Mouse (Mus musculus): ENCODE results near the gene Atf6.

Atf6 gene

DNA sequence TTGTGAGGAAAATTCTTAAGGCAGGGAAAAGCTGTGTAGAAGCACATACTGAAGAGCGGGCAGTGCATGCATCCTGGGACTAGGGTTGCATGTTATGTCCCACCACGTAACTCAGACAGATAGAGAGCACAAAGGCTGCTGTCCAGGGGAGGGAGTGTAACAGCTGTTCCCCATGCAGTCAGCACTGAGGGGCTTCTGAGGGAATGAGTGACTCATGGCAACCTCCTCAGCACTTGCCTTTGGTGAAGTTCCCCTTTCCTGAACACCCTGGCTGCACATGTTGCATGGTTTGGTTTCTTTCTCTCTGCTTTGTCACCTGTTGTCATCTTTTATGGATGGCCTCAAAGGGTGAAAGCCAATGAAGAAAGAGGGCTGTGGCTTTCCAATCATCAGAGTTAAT lies 165.3 kb downstream of the Atf6 start:
- peak; percentile 63 for DNase-seq

DNA sequence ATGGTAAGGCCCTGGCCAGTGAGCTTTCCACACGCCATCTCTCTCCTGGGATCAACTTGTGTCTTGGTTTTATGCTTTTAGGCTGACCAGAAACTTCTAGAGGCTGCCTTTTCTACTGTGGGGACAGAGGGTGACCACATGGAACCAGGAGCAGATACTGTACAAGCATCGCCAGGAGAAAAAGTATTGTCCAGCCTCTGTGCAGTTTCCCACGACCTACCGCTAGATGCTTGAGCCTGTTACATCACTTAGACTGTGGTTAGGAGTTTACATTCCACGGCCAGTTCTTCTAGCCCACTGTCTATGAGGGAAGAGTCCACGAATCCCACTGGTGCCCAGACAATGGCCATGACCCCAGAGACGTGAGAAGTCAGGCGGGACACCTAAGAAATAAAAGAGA lies 166.0 kb downstream of the Atf6 start:
- DNase-seq = peak; percentile 78

DNA sequence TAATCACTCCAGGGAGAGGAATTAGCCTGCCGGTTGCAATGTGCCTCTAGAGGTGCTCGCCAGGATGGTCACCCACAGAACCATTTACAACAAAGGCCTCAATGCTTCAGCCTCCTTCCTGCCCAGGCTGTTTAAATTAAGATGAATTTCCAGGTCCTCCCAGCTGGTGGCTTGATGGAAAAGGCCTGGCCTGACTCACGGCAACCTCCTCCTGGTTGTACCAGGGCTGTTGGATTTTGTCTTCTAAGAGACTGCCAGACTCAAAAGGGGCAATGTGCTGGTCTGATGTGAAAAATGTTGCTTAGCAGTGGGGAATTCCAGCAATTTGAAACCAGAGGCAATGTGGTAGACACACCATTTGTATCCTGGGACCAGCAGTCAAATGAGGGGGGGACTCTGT lies 166.4 kb downstream of the Atf6 start:
- no peak for DNase-seq

DNA sequence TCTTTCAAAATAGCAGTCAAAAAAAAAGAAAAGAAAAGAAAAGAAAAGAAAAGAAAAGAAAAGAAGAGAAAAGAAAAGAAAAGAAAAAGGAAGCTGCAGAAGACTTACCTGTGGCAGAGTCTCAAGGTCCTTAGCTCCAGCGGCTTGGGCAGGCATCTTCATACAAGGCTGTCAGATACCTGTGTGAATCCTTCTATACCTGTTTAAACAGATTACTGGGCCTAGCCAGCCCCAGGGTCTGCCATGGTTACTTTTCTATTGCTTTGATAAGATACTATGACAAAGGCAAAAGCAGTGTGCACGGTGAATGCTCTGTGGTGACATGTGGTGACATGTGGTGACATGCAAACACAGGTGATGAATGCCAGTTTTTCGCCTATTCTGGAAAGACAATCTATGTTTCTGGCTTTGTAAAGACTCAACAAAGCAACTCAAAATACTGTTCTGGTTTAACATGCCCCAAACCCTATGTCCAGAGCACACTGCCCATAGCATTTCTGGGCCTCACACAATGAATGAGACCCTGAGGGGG lies 167.0 kb downstream of the Atf6 start:
- DNase-seq = peak; percentile 78

DNA sequence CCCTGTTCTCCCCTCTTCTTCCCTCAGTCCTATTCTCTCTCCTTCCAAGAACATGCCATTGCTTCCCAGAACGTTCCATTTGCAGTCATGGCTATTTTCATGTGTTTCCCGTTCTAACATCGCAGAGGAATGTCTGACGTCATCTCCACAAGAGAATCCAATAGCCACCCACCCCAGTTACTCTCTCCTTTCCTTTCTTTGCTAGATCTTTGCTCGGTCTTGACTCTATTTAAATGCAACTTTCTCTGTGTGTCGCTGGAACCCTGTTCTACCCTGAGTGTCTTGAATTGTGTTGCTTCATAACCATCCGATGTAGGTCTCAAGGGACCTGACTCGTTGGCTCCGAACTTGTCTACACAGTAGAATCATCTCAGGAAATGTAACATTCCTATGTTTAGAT lies 168.0 kb downstream of the Atf6 start:
- peak; percentile 93 for DNase-seq

DNA sequence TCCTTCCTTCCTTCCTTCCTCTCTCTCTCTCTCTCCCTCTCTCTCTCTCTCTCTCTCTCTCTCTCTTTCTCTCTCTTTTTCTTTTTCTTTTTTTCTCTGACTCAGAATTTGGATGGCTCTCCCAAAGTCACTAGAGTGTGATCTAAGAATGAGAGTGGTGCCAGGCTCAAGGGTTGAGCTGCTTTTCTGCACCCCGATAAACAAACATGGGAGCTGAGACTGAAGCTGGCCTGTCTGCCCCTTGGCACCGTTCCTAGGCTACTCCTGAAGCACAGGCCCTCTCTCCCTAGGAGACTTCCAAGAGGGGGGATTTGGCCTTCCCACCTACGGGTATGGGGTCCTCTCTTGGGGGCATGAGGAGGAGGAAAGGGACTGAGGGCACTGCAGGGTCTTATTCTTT lies 168.8 kb downstream of the Atf6 start:
- DNase-seq = peak; percentile 83

DNA sequence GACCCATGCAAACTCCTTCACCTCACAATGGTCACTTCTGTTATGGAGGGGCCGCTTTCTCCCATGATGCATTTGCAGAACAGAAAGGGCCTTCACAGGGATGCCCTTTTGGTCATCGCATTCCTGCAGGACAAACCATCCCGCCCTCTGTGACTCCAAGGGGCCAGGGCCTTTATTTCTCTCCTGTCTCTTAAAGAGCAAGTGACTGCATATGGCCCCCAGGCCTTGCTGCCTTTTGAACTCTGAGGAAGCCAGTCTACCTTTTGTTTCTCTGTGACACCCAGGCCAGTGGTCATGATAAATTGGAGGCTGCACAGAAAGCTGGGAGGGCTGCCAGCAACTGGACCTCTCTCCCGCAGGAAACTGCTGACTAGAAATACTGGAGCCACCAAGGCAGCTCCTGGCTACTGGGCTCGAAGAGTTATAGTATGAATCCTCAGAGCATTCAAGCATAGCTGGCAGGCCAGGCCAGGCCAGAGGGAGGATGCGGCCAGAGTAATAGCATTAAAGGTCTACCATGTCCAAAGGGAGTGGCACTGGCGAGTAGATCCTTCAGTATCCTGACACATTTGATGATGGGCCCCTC lies 169.7 kb downstream of the Atf6 start:
- peak; percentile 90 for DNase-seq

DNA sequence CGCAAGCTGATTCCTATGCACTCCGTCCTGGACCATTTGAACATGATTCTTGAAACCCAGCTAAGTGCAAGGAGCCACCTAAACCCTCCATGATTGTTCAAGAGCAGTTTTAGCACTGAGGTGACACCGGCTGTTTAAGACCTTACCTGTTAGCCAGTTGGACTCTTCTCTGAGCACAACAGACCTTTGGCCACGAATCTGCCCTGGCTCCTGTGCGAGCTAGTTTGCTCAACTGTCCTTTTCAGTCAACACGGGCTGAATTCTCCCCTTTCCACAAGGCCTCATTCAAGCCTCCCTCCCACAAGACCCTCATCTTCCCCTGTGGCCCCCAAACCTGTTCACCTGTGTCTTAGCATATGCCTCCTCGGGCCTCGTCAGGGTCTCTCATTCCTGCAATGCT lies 170.6 kb downstream of the Atf6 start:
- DNase-seq = peak; percentile 84

DNA sequence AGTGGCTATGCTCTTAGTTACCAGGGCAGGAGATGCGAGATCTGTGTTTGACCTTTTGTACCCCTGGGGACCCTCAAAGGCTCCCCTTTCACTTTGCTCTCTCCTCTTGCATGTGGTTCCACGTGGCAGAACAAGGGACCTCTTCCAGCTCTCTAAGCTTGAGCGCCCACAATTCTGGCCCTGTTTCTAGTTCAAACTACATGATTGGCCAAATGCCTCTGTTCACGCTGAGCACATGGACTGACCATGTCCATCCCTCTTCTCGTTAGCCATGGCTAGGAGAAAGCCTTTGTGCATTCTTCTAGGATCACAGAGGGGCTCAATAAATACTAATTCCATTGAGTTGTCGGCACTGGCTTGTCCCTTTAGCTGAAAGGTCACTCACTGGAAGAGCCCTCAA lies 172.2 kb downstream of the Atf6 start:
- no peak for DNase-seq

DNA sequence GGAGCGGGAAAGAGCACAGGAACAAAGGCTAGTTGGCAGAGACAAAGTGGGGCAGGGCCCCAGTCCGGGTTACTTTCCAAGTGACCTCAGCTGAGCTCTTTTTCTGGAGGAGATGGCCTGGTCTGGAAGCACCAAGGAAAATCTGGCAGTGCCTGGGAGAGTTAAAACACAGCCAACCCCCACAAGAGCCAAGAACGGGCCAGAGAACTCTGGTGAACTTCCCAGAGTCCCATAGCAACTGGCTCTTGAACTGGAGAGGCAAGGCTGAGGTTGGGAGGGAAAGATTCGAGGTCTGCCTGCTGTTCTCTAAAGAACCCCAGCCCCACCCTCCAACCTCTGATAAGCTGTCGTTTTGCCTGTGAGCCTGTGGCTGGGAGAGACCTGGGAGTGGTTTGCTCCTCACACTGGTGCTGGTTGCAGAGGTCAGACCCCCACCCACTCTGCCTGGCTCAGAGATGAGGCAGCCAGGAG lies 172.7 kb downstream of the Atf6 start:
- peak; percentile 99 for DNase-seq

DNA sequence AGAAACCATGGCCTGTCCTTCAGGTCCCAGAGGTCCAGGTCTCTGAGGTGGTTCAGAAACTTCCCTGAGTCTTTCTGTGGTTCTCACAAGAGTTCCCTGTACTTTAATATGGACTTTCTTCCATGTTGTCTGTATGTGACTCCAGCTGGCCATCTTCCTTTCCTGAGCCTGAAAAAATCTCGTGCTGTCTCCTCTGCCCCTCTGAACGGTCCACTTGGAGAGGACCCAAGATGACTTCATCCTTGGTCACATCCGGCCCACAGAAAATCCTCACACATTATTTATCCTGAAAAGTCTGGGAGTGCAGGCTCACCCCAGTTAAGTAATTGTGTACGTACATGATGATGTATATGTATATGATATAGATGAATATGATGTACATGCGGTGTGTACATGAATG lies 176.3 kb downstream of the Atf6 start:
- DNase-seq = peak; percentile 88

DNA sequence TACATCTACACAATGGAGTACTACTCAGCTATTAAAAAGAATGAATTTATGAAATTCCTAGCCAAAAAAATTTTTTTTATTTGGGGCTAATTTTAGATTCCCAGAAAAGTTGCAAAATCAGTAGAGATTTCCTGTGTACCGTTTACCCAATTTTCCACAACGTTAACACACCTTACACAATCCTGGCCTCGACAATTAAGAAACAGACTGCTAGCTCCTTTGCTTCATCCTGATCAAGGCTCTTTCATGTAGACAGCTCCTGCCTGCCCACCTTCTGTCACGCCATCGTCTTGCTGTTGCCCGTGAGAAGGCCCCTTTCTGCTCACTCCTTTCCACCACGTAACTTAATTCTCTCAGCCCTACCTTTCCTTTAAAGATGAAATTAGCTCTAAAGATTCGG lies 177.8 kb downstream of the Atf6 start:
- peak; percentile 55 for DNase-seq

DNA sequence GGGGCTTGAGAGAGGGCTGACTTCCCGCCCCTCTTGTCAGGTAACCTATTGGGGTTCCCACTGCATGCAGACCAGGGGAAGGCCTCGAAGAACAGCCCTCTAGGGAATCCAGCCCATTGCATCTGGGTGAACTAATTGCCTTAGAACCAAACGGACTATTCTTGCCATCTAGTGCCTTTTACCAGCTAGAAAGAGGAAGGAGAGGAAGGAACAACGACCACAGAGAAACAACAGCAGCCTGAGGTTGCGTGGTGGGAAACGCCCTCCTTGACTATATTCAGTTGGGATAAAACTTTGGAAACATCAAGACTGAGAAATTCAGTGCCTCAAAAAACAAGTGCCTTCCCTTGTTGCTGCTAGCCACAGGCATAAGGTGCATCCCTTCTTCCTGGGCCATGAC lies 183.7 kb downstream of the Atf6 start:
- DNase-seq = no peak

DNA sequence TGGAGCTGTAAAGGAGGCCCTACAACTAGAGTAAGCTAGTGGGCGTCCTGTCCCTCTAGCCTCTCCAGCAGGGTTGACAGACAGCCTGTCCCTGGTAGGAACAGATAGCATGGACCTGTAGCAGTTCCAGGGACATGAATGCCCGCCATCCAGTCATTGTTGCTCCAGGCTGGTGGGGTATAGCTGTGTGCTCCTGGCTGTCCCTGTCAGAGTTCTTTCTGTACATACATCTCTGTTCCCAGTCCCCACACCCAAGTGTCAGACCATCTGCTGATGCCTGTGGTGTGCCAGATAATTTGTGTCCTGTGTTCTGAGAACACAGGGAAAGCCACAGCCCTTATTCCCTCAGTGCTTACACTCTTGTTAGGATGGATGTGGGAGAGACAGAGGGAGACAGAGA lies 187.9 kb downstream of the Atf6 start:
- no peak for DNase-seq

DNA sequence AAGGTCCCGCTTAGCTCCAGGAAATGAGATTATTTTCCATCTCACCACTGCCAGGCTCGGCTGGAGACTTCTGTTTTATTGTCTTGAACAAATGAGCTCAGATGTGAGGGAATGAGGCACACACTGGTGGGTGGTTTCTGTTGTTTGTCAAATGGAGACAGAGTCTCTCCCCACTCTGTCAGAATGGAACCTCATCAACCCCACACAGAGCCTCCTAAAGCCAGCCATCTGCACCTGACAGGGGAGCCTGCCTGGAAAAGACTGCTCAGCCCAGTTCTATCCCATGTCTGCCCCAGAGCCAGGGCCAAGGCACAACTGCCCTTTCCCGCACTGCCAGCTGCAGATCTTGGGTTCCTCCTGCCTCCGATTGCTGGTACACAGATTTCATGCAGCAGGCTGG lies 188.7 kb downstream of the Atf6 start:
- peak; percentile 81 for DNase-seq

DNA sequence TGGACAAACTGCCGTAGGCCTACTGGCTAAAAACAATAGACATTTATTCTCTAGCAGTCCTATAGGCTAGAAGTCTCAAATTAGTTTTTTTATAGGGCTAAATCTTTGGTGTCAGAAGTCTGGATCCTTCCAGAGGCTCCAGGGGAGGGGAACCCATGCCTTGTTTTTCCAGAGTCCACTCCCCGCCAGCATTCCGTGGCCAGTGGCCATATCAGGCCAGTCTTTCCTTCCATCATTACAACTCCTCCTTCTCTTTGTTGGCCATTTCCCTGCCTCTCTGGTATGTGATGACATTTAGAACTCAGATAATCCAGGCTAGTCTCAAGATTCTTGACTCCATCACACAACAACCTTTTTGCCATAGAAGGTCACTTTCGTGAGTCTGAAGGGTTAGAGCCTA lies 189.9 kb downstream of the Atf6 start:
- DNase-seq = no peak

DNA sequence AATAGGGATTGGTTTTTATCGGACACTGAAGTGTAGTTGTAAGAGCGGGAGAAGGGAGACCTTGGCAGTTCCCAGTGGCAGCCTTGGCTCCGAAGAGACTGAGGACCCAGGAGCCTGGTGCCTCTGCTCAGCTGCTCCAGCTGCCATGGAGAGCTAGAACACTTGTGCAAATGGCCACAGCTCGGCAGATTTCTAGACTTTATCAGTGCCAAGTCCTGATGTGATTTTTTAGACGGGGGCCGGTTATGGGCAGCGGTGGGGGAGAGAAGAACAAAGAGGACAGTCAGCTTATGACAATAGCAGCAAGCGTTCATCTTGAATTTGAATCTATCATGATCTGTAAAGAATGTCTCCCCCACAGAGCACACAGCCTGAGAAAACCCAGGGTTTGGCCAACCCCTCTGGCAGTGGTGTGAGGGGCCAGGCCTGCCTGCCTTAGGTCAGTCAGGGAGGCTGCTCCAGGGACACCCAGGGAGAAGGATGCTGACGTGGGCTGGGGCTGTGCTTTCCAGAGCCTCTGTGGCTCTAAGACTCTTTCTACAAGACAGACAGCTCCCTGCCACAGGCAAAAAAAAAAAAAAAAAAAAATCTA lies 193.3 kb downstream of the Atf6 start:
- DNase-seq = peak; percentile 94

DNA sequence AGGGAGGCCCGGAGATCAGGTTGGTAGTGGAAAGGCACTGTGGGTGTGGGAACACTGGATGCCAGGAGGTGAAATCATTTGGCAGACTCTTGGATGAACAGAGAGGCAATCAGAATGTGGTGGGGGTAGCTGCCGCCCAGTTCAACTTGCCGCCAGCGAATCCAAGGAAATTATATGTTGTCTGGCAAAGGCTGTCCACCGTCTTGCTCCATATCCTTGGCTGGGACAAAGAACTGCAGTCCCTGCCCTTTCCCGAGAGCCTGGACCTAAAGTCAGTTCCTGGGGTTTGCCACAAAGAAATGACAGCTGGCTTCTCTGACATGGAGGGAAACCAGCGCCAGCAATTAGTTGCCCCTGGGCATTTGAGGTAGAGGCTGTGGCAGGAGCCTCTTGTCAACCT lies 202.4 kb downstream of the Atf6 start:
- no peak for DNase-seq

DNA sequence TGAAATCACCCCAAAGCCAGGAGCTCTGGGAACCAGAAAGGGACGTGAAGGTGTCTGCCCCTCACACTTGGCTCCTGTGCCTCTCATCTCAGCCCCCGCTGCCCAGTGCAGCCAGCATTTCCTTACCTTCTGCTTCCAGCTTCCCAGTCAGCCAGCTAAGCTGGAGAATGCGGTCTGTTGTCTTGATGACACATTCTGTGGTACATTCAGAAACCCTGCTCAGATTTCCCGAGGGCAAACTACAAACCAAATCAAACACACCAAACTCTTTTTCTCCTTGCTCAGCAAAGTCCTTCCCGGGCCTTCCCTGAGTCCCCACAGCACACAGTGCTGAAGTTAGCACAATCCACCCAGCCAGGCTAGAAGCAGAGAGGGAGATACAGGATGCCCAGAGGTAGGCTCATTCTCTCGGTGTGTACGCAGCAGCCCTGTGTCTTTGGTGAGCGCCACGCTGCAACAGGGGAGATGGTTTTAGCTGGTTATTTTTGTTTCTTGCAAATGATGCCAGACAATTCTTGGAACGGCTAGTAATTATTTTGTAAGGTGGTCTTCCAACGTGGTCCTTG lies 202.9 kb downstream of the Atf6 start:
- DNase-seq = no peak

DNA sequence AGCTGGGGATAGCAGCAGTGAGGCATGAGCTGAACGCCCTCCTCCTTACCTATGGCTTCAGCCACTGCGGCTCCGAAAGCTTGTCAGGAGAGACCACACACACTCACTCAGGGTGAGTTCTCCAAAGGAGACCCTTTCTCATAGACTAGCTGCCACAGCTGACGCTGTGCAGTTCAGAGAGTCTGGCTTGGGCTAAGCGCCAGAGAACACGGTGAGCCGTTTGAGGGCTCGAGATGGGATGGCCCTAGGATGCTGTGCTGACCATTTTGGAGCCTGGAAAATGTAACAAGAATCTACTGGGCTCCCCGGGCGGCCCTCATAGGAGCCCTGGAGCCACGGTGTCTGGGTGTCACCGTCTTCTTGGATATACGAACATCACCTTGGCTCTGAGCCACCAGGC lies 208.3 kb downstream of the Atf6 start:
- DNase-seq = no peak

DNA sequence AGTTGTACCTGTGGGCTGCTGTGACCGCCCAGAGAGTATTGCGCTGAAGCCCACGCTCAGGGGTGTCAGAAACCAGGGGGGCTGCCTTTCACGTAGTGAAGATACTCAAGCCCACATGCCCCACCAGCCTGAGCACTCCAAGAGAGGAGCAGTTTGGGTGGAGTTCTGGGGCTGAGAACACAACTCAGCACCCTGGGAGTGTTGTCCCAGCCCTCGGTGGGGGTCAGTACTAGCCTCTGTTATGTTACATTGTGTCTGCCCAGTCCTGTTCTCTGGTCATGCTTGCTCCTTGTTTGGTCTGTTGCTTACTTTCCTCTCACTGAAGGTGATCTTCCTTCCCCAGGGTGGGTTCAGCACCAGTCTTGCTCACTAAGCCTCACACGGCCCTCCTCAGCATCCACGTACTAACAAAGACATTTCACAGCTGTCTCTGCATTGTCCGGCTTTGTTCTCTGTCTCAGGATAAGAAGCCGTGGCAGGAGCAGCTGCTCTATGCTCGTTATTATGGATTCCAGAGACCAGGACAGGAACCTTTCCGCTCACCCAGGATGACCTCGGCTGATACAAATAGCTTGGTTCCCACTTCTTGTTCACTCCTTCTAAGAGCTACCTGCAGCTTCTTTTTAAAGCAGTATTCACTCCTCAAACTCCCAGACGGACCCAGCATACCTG lies 209.8 kb downstream of the Atf6 start:
- DNase-seq = no peak

DNA sequence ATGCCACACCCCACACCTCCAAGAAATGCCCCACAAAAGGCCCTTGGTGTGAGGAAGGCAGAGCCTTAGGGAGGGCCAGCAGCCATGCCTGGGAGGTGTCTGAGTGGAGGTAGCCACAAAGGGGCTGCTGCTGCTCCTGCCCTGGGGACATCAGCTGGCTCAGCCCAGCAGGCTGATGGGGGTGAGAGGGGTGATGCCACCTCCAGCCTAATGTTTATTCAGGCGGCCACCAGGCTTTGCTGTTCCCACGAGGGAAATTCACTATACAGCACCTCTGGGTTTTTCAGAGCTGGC lies 210.4 kb downstream of the Atf6 start:
- DNase-seq = no peak

DNA sequence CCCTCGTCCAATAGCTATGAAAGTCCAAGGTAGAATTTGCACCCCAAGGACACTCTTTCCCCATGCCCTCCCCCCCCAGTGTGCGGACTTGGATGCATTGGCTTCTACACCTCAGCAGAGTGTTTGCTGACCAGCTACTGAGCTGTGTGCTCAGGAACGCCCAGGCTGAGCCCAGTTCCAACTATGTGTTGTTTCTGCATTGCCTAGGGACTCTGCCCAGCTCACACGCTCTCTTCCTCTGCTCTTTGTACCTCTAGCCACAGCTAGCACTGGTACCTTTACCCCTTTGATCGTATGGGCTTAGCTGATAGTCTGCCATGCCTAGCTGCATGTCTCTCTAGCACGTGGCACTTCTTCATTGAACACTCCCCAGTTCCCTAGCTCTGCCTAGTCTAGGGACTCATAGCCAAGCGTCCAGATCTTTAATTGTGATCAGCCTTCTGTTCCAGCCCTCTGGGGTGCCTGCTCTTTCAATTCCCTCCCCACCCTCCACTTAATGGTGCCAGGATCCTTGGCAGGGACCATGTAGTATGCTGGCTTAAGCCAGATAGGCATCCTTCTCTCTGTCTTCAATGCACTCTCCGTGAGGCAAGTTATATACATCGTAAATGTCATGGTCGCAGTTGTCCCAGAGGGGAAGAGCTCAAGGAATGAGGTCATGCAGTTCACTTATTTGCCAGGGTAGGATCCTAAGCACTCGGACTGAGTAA lies 210.9 kb downstream of the Atf6 start:
- no peak for DNase-seq

Measured in heart, adult 11 months (tissue).